Mouse (Mus musculus) left cerebral cortex, adult 9 months (tissue): ENCODE data around the gene Slc44a5.
"Not testable (repeated sequence)": the region's sequence is repeated elsewhere in the genome, so short reads cannot be mapped to it uniquely, and the experiment has no call there.

Experiments
- DNase-seq, 2 experiments: peaks; one replicate each; pipeline ENCODE4 v3.0.0; 2022; ENCODE audit warnings: low spot score in 2 of 2

Slc44a5 gene

GRCm38 (mm10) chr3:153969451-153969850 is 3.8 kb upstream of the Slc44a5 start:
- DNase-seq, result no peak

GRCm38 (mm10) chr3:153973949-153974760 is 919 bp downstream of the Slc44a5 start:
- DNase-seq, result peak in 1 of 2 experiments; percentile 34

GRCm38 (mm10) chr3:153975060-153975459 is 1.8 kb downstream of the Slc44a5 start:
- DNase-seq, result no peak

GRCm38 (mm10) chr3:153975791-153976190 is 2.6 kb downstream of the Slc44a5 start:
- no peak for DNase-seq

GRCm38 (mm10) chr3:153980611-153981010 is 7.4 kb downstream of the Slc44a5 start:
- no peak for DNase-seq

GRCm38 (mm10) chr3:153984428-153985340 is 11.4 kb downstream of the Slc44a5 start:
- DNase-seq, result peak in 1 of 2 experiments; percentile 33

GRCm38 (mm10) chr3:153999797-154000528 is 26.7 kb downstream of the Slc44a5 start:
- DNase-seq, result no peak

- no peak for DNase-seq
These were observed 28.1 kb downstream of the Slc44a5 start for GRCm38 (mm10) chr3:154001348-154001747.

GRCm38 (mm10) chr3:154046876-154047275 is 73.6 kb downstream of the Slc44a5 start:
- DNase-seq, result no peak

- DNase-seq, result no peak
These were observed 80.1 kb downstream of the Slc44a5 start for GRCm38 (mm10) chr3:154053331-154053730.

GRCm38 (mm10) chr3:154057464-154057863 is 84.2 kb downstream of the Slc44a5 start:
- DNase-seq, result no peak

GRCm38 (mm10) chr3:154058200-154058599 is 85.0 kb downstream of the Slc44a5 start:
- DNase-seq, result no peak

GRCm38 (mm10) chr3:154071989-154072388 is 98.8 kb downstream of the Slc44a5 start:
- DNase-seq, result not testable (repeated sequence)

- DNase-seq, result no peak
These were observed 102.5 kb downstream of the Slc44a5 start for GRCm38 (mm10) chr3:154075749-154076148.

- DNase-seq, result no peak
These were observed 108.5 kb downstream of the Slc44a5 start for GRCm38 (mm10) chr3:154081687-154082086.

GRCm38 (mm10) chr3:154082241-154082640 is 109.0 kb downstream of the Slc44a5 start:
- no peak for DNase-seq

GRCm38 (mm10) chr3:154082961-154083360 is 109.7 kb downstream of the Slc44a5 start:
- no peak for DNase-seq

GRCm38 (mm10) chr3:154089996-154090395 is 116.8 kb downstream of the Slc44a5 start:
- no peak for DNase-seq

- DNase-seq, result no peak
These were observed 118.5 kb downstream of the Slc44a5 start for GRCm38 (mm10) chr3:154091468-154092338.

GRCm38 (mm10) chr3:154092466-154092865 is 119.2 kb downstream of the Slc44a5 start:
- DNase-seq, result no peak
